Mouse (Mus musculus) adipocyte (in vitro differentiated cells): ENCODE data around the gene Il13.

ENCODE experiments used
- DNase-seq: peaks from one replicate; pipeline ENCODE4 v3.0.0-alpha.2; 2016; ENCODE audit warnings: low spot score

Il13 gene

DNA sequence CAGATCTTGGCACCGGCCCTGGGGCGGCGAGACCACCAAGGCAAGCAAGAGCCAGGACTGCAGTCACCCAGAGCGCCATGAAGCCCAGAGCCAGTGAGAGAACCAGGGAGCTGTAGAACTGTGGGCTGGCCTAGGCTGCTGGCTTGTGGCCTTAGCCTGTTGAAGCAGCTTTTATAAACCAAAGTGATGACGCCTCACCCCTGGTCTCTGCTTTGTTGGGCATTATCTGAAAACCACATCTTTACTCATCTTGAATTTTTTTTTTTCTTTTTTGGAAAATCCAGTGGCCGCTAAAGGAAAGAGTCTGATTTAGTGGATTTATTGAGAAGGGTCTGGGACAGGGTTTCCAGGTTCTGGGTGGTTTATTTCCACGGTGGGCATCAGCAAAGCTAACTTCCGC lies at the start of gene Il13:
Gene Il13, minus strand, starts transcription at position 147 of the 400 bp plus-strand sequence.
- DNase-seq = no peak

DNA sequence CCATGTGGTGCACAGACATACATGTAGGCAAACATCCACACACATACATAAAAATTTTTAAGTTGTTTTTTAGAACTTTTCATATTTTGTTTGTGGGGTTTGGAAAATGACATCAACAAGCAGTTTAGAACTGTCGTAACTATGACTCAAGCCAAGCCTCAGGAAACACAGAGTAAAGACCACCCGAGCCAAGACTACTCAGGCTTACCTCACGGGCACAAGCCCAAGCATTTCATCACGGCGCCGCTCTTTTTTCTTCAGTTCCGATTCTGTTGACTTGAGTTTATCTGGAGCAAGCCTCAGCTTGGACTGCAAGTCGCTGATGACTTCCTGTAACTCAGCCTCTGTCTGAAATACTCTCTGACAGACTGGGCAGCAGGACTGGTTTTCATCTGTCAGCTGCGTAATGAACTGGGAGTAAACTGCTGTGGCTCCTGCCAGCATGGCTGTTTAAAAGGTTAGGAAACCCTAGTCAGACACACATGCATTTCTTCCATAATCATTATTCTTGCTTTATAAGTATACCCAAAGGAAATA lies 48.6 kb upstream of the Il13 start:
- peak; percentile 88 for DNase-seq

DNA sequence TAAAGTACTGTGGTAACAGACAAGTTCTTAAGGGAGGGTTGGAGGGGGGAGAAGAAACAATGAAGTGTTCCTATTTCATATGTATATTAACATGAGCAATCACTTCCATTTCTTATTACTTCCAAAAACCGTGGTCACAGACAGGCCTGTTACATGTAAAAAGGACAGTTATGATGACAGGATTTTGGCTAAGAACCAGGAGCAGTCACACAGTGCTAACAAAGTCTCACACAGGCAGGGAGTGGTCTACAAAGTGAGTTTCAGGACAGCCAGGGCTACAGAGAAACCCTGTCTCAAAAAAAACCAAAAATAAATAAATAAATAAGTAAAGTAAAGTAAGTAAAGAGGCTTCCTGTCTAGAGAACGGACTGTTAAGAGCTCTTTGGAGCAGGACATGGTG lies 47.7 kb upstream of the Il13 start:
- peak; percentile 64 for DNase-seq

DNA sequence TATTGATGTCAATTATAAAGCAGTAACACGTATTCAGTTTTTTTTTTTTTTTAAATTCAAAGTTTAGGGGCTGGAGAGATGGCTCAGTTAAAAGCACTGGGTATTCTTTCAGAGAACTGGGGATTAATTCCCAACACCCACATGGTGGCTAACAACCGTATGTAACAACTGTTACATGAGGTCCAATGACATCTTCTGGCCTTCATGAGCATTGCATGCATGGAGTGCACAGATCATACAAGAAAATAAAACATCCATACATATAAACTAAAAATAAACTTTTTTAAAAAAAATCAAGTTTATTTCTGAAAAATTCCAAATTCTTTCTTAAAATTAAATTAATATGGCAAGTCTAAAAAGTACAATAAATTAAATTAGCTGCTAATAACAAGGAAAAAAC lies 47.2 kb upstream of the Il13 start:
- no peak for DNase-seq

DNA sequence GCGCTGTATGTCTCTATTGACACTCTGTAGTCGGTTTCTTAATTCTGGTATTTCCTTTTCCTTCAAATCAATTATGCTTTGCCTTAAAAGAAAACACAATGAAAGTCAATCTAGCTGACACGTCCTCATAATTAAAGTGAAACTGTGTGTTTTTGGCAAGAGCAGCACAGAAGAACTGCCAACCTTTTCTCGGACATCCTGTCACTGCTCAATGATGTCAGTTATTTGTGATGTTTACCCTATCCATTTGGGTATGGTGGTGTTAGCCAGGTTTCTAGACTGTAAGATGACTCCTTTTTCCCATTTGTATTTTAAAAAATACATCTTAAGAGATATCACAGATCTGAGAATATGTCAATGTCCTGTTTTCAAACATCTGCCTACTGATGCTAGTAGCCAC lies 45.6 kb upstream of the Il13 start:
- no peak for DNase-seq

DNA sequence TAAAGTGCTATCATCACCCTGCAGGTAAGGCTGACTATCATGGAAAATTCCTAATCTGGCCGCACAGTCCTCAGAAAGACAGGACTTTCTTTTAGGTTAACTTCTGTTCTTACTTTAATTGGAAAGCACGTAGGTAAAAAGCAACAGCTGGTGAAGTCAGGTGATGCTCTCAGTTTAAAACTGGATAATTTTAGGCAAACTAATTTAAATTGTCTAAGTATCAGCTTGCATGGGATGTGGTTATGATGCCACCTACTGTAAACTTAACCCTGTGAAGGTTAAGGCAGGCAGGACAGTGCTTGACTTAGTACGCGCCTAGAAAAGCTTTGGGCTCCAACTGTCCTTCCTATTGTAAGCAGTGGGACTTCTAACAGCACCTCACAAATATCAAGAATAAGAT lies 36.9 kb upstream of the Il13 start:
- DNase-seq = no peak

DNA sequence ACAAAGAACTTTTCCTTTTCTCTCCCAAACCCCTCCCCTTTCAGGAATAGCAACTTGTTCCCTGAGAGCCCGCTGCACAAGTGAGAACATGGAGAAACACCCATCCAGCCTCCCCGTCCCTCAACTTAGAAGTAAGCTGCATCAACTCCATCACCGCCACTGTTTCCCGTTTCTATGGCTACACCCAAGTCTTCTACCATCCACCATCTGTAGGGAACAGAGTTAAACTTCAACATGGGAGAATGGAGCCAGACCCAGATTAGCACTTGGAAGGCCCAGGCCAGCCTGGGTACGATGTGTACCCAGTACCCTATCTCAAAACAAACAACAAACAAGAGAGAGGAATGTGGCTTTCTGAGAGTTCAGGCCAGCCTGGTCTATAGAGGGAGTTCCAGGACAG lies 29.6 kb upstream of the Il13 start:
- DNase-seq = no peak

DNA sequence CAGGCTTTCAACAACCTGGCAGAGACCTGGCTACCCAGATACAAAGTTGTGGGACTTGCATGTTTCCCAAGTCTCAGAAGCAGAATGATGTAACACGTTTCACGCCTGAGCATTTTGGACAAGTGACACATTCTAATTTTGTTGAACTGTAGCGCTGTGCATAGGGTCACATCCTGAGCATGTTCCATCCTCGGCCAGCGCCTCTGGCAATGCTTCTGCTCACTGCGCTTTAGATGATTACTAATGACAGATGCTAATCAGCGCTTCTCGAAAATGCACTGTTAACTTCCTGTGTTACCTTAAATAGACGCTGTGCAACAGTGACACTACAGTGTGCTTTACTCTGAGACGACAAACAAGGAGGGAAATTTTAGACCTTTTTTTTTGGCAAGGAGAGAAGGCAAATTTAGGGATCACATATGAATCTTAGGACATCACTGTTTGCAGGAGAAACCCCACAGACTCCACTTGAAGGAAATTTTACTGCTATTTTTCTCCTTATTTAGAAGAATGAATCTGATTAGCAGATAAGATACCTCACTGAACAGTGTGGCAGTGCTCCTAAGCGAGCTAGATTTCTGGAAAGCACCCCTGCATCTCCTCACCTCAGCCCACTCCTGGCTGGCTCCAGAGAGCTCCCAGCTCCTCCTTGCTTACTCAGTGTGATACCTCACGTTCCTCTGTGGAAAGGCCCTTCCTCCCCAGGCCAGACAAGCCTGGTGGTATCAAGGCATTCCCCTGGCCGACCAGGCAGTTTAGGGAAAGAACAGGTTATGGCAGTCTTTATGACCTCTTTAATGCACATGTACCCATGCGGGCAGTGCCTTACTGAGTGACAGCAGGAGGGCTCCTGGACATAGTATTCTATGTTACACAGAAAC lies 28.5 kb upstream of the Il13 start:
- no peak for DNase-seq

DNA sequence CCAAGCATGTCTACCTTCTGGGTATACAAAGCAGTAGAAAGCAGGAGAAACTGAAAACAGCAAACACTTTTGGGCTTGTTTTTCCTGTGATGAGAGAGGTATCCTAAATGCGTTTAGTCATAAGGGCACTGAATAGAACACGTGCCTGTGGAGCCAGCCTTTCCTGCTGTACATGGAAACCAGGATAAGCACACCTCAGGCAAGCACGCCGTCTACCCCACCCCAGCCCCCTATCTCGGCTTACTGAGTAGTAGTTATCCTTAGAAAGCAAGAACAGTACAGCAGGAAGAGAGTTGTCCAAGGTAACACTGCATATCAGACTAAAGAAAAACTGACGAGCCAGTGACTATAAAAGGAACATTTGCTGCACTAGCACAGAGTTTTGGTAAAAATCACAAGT lies 23.3 kb upstream of the Il13 start:
- no peak for DNase-seq

DNA sequence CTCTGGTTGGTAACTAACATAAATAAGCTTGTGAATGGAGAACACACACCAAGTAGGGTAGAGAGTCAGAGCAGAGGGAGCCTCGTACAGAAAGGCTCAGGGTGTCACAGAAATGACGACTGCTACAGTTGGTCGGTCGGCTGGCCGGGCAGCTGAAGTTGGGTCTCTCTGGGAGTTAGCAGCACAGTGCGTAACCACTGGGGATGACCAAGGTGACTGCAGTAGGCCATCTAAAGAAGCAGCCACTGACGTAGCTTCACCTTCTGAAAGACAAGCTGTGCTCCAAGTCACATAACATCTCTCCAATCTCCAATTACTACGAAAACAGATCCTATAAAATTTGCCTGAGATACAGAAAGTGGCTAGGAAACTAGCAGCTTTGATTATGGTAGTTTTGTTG lies 22.9 kb upstream of the Il13 start:
- no peak for DNase-seq

DNA sequence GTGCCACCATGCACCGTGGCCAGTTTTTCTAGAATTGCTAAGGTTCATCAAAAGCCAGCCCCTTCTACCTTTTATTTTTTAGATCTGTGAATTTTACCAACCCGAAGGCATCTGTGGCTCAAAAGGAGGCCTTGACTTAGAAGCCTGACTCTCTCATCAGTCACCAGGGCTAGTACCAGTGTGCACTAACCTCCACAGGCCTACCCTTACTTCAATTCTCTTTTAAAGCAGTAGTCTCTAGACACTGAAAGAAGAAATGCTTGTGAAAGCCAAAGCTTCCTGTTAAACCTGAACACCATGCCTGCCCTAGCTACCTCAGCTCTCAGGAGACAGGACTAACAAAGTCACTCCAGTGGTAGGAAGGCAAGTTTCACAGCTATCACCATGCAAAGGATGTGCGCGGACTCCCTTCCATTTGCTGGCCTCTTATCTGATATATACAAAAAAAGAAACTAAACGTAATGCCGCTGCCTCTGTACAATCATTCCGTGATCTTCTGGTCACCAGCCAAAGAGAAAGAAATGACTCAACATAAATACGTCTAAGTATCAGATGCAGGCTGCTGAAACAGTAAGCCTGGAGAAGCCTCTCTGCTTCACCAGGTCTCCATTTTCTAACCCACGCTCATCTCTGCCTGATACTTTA lies 22.2 kb upstream of the Il13 start:
- DNase-seq = no peak

DNA sequence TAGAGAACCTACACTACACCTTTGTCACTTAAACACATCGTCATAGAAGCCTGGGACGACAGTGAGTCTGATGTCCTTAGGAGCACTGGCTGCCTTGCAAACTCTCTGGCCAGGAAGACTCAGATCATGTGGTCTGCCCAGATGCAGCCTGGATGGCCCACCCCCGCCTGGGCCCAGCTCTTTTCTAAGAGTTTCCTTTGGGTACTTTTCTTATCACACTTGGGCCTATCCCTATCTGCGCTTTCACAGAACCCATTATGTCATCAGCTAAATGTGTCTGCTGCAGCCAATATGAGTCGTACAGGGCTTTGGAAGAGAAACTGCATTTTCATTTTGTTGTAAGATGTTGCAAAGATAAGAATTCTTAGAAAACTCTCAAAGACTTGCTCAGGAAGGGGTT lies 20.5 kb upstream of the Il13 start:
- DNase-seq = no peak

DNA sequence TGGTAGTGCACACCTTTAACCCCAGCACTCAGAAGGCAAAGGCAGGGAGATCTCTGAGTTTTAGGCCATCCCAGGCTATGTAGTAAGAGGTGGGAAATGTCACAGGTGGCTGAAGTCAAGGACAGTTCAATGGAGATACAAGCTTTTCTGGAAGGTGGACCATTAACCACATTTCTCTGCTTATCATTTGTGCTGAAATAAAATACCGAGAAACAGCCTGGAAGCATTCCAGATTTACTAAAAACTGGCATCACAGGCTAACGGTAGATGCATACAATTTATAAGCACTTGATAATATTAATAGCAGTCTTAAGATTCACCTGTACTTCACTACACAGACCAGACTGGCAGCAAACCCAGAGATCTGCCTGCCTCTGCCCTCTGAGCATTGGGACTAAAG lies 17.9 kb upstream of the Il13 start:
- DNase-seq = no peak

DNA sequence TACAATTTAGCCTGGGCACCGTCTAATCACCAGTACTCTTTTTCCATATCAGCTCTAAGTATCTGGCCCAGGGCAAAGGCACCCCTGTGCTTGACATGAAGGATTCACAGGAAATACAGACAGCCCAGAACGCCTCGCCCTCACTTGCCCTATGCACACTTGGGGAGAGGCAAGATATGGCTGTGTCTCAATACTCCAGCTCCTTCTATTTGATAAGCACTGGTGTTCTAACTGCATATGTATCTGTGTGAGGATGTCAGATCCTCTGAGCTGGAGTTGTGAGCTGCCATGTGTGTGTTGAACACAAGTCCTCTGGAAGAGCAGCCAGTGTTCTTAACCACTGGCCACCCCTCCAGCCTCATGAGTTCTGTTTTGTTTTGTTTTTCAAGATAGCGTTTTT lies 16.9 kb upstream of the Il13 start:
- no peak for DNase-seq

DNA sequence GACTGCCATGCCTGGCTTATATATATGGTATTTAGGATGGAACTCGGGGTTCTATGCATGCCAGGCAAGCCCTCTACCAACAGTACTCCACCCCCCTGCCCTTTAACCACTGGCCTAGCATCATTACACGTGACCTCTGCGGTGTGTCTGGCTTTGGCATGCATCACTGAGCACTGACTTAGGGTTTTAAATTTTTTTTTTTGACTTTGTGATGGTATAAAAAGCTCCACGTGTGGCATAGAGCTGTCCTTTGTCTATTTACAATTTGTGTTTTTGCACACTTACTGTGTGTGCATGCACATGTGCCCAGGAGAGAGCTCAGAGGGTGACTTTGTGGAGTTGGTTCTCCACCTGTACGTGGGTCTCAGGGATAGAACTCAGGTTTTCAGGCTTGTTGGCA lies 9.5 kb upstream of the Il13 start:
- DNase-seq = no peak

DNA sequence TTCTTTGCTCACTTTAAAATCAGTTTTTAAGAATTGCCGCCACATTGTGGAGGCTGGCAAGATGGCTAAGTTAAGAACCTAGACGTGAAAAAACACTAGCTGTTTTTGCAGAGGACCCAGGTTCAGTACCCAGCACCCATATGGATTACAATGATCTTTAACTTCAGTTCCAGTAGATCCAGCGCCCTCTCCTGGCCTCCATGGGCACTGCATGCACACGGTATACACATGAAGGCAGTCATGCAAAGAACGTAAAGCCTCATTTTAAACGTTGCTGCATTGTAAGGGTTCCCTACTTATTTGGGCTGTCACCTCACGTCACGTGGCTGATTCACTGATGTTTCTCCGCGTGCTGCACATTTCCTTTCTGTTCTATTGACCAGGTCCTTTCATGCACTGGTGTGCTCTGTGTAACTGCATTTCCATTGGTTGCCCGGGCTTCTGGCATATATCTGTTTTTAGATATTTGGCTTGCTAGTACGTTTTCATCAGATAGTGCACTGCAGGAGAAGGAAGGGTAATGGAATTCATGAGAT lies 8.3 kb upstream of the Il13 start:
- DNase-seq = no peak

DNA sequence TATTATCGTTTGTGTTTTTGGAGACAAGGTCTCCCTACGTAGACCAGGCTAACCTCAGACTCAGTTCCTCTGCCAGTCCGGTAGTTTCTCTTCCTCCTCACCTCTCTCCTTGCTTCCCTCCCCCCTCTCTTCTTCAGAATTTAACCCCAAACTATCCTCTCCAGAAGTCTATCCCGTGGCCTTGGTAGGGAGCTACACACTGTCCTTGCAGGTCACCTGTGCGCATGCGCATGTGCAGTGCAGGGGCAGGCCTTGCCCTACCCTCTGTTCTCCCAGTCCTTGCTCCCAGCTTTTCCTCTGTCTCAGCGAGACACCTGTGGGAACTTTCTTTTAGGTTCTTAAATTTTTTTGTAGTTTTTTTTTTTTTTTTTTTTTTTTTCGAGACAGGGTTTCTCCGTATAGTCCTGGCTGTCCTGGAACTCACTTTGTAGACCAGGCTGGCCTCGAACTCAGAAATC lies 3.3 kb upstream of the Il13 start:
- DNase-seq = no peak

DNA sequence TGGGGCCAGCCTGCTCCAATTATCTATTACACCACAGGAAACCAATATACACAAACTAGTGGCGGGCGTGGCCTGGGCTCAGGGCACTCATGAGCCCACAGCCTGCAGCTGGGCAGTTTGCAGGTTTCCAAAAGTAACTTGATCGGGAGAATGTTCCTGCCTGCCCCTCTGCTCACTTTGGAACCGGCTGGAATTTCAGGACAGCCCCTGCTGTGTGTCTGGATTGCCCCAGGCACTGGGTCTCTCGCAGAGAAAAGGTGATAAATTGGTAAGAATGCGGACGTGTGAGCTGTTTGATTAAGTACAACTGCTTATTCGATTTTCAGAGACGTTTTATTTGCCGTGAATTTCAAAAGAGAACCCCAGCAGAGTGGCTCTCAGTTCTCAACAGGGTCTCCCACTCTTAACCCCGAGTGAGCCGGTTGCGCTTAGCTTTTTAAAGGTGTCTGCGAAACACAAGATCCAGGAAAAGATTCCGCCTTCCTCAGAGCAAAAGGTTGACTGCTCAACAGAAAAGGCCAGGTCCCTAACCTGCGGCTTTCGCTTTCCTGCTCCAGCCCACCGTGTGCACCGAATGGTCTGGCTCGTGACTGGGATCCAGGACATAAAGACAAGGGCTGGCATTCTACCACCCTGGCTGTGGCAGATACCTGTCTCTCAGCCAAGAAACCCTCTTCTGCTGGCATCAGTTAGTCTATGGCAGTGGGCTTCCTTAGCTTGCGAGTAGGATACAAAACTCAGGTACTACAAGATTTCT lies 2.7 kb upstream of the Il13 start:
- no peak for DNase-seq

DNA sequence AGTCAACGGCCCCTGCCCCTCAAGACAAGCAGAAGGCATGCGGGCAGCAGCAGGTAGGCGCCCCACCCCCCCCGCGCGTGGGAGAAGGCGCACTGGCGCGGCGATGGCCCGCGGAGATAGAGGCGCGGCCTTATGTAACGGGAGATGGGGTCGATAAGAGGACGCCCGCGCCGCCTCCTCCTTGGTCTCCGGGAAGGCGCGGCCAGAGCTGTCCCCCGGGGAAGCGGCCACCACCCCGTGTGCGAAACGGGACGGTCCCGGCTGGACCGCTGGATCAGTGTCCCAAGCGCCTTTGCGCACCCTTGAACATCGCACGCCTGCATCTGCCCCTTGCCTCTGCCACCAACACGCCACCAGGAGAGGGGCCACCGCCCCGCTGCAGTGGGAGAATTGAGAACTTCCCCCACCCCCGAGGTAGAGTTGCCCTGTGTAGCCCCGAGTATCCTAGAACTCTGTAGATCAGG lies 1.7 kb upstream of the Il13 start:
- DNase-seq = no peak

DNA sequence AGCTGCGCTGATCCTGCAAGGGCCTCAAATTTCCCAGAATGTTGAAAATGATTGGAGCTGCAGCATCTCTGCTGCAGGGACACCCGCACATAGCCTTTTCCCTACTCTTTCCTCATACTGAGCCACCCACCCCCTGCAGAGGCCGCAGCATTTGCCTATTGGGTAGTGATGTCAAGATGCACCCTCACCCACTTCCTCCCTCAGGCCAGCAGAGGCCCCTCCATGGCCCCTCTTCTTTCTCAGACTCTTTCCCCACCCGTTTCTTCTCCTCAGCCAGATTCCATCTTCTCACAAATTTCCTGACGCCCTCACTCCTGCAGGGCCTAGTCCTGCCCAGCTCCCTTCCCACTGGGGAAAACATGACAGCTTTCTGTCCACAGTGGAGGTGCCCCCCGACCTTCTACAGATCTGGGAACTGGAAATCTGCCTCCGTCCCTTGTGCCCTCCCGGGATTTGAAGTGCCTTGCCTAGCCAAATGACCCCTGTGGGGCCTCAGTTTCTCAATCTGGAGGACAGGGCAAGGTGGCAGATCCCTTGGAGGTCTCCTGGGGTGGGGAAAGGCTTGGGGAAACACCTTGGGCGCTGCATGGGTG lies 1.2 kb upstream of the Il13 start:
- DNase-seq = peak; percentile 49

DNA sequence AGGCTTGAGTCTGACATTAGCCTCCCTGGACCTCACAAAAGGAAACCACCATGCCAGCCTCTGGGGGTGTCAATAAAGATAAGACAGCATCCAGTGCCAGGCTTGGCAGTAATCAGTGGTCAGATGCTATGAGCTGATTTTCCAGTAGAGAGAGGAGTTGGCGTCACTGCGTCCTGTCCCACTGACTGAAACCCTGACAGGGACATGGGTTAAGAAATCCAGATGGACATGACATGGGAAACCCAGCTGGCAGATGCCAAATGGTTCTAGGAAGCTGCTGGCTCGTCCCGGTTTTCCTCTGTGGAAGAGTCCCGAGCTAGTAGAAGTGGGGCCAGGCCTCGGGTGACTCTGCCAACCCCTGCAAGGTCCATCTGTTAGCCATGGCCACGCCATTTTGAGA lies 858 bp downstream of the Il13 start:
- peak; percentile 60 for DNase-seq
